Mouse (Mus musculus) sigmoid colon, adult 10 weeks (tissue): ENCODE data around the gene Aimp1. TPM values are rescaled to one million over a fixed set of nuclear protein-coding genes. Genes with fewer than 3 reads are reported as not detected.

Experiments used
- polyA plus RNA-seq: library from polyadenylated mRNA; stranded (reverse); fragments of 350-450 nt; fragmentation: Illumina TruSeq; extraction: RNeasy Lipid Tissue Mini Kit (QIAGEN cat#74804); gene quantifications from one replicate; pipeline ENCODE4 v1.2.3, GENCODE M21; 2014; ENCODE audit warnings: low read depth, low replicate concordance

Gene Aimp1
- 129 TPM for polyA plus RNA-seq

DNA sequence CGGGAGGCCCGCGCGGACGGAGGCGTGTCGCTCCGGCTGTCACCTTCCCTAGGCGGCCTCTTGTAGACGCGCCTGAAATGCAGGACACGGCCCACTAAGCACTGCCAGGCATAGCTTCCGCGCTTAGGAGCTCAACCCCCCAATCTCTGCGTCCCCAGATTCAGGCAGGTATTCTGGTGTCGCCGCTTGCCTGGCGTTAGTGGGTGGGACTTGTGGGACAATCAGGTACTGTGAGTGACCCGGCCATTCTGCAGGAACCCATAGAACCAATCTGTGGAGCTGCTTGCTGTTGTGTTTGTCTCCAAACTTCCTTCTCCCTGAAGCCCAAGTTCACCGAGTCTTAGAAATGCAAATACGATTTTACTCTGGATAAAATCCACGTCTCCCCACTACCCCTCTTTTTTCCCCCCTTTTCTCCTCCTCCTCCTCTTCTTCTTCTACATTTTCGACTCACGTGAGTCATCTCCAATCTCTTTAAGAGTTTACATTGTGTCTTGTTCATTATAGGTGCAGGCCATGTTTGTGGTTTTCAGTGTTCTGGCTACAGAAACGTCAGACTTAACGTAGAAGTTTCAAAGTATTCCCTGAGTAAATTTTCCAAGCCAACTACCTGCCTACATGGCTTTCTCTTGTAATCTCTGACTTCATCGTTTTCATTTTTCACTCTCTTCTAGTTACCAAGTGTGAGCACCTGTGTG is at the start of gene Aimp1:
Aimp1 (minus strand) TSS at position 140 of the 698 bp plus-strand sequence.

DNA sequence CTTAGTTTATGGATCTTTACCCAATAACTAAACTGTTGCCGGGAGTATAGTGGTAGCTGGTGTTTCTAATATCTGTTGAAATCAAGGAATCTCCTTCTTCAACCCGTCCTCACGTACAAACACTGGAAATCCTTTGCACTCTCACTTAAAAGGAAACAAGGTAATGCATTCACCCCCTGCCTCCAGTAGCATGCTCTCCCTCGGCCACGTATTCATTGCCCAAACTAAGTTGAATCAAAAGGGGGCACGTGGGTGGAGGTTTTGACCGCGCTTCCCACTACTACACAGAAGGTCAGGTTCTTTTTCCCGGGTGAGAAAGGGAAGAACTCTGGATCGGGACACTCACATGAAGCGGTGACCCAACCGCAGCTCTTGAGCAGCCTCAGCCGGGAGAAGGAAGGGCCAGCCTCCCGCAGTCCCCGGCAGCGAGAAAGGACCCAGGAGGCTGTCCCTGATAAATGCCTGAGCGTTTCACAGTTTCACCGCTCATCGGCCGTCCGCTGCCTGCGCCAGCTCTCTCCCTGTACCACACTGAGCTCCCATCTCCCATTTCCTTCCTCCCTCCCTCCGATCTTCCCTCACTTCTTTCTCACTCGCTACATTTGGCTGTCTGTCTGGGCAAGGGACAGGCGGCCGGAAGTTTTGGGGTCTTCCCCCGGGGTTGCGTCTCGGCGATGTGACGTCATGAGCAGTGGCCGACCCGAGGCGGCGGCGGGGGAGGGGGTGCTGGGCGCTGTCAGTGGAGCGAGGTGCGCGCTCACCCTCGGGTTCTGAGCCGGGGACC is 531 bp downstream of the Aimp1 start, which contains the start of gene Tbck:
Tbck (plus strand) TSS at position 698 of the 784 bp plus-strand sequence.

DNA sequence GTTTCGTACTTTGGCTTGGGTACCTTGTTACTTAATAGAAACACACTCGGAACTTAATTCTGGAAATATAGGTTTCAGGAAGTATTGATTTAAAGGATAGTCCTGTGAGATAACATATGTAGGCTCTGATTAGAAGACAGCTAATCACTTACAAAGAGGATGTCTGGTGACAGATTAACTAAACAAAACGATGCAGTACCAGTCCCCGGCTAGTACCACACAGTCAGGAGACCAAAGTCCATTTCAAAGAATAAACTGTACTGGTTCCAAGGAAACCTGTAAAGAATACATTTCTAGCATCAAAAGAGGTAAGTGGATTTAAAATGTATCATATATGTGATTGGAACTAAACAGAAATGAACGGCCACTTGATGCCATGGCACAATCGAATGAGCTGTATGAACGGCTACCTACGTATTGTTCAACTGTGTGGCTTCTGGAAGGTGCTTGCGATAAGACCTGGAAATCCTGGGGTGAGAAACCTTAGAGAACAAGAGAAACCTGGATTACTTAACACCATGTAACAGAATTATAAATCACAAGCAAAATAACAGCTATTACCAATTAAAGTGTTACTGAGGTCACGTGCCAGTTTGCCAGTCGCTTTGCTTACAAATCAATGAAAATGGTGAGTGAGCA is 54.5 kb downstream of the Aimp1 start, which contains the start of gene Gimd1:
Gimd1 (plus strand) TSS at position 220 of the 639 bp plus-strand sequence.

Other genes starting within 250 kb of the Aimp1 start
- gene Gimd1, start 54.5 kb downstream of the Aimp1 start, polyA plus RNA-seq = not detected
- gene Tbck, start 226 bp downstream of the Aimp1 start, polyA plus RNA-seq = 15.2 TPM